Mouse (Mus musculus): ENCODE measurements at regions not wholly inside any gene's neighbourhood (a gene's known extent, or its start where the extent isn't known, plus 50 kb on each side); places are given as distances from the start of the nearest gene placed in this dataset.

- TF ChIP-seq CTCF (IDR thresholded peaks at IDR 0.05) (no peak), EP300 (IDR thresholded peaks at IDR 0.05) (no peak)
Measured at GRCm38 (mm10) chr10:21819686-21820085, 62.3 kb upstream of the Sgk1 start.

Data from lung, postnatal 0 days (tissue).